29 mouse cellular contexts compared by ENCODE assay signal in the genomic region with DNA sequence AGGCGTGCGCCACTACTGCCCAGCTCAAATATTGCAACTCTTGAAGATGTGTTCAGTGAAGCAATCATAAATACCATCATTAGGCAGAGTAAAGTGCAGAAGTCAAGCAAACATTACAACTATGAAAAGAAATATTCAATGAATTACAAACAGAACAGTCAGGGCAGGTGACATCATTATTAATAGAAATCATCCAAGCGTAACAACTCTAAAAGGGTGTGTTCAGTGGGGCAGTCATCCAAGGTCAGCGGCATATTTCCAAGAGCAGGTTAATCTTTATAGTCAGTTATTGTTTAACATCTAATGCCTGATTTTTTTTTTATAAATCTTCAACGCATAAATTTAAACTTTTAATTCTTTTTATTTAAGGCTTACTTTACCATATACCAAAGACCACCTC. TPM values are rescaled to one million over a fixed set of nuclear protein-coding genes. Genes with fewer than 3 reads are reported as not detected.
A peak's percentile ranks its signal among the peaks of the same experiment; 100 is the strongest.
DNase-seq lines count a peak whose midpoint lies in the region; ATAC-seq and TF ChIP-seq lines count a peak whose summit lies in the region.
"Had no signal": no experiment of that assay in that cellular context is flagged by ENCODE, and none has a peak within 500 bp of the region (broad histone marks: within the 10 kb centered on the region; RNA-seq: fewer than 3 reads in every experiment).

No protein-coding gene starts in this region.

- DNase-seq in kidney, adult 11 months = peak; percentile 60
- peak; percentile 15 for DNase-seq in liver, postnatal 0 days
- no peak for DNase-seq in liver, embryonic 11.5 days (ENCODE audit: low spot score)
- DNase-seq in kidney, postnatal 25 days = peak; percentile 71 to 73
- no peak for DNase-seq in heart, postnatal 10 days
- DNase-seq in spleen, adult 12 weeks (ENCODE audit: low spot score) = no peak
- DNase-seq: adrenal gland, adult 2 months; adrenal gland, postnatal 36 days; cerebellum, adult 2 months; cerebellum, postnatal 14 days; gastrocnemius, postnatal 14 days; layer of hippocampus, postnatal 36 days; left cerebral cortex, postnatal 4 days; midbrain, embryonic 14.5 days; retina, postnatal 1 day; right cerebral cortex, postnatal 14 days; thymus, adult 18-20 months; thymus, postnatal 36 days had no signal

- intact Hi-C loops in heart, postnatal 10 days (cut with DNase I) = no loop called here

- H3K4me3 ChIP-seq in kidney, embryonic 16.5 days (ENCODE audit: low read length) = no peak overlapping the region
- H3K4me3 ChIP-seq in liver, postnatal 0 days (ENCODE audit: low read depth, low read length) = no peak overlapping the region
- H3K4me3 ChIP-seq in liver, embryonic 11.5 days (ENCODE audit: low read depth, low read length) = no peak overlapping the region
- no peak overlapping the region for H3K4me3 ChIP-seq in intestine, postnatal 0 days (ENCODE audit: low read depth, low read length)
- H3K4me3 ChIP-seq: embryonic facial prominence, embryonic 10.5 days; embryonic facial prominence, embryonic 15.5 days; forebrain, embryonic 13.5 days; liver, embryonic 15.5 days; lung, embryonic 15.5 days; stomach, embryonic 15.5 days had no signal

- no peaks in the 10 kb centered on the region; the same call in 1 of the 2 replicates for H3K4me1 ChIP-seq in kidney, embryonic 16.5 days (ENCODE audit: insufficient read depth, low read length)
- H3K4me1 ChIP-seq in liver, postnatal 0 days (ENCODE audit: insufficient read depth) = peaks cover 22% of the 10 kb centered on the region
- no peaks in the 10 kb centered on the region for H3K4me1 ChIP-seq in liver, embryonic 11.5 days (replicated peaks; ENCODE audit: control insufficient read depth, insufficient read depth, low read length)
- H3K4me1 ChIP-seq in intestine, postnatal 0 days (replicated peaks; ENCODE audit: control insufficient read depth, insufficient read depth, low read length) = peaks cover 2% of the 10 kb centered on the region; the same call in 1 of the 2 replicates
- H3K4me1 ChIP-seq: embryonic facial prominence, embryonic 10.5 days; embryonic facial prominence, embryonic 15.5 days; forebrain, embryonic 13.5 days; stomach, embryonic 15.5 days had no signal

- no peak overlapping the region for H3K4me2 ChIP-seq in kidney, embryonic 16.5 days (replicated peaks; ENCODE audit: low read depth, low read length)
- no peak overlapping the region for H3K4me2 ChIP-seq in liver, postnatal 0 days (ENCODE audit: low read depth, low read length)
- H3K4me2 ChIP-seq in liver, embryonic 11.5 days = no peak overlapping the region
- H3K4me2 ChIP-seq in intestine, postnatal 0 days (replicated peaks; ENCODE audit: low read depth) = no peak overlapping the region
- H3K4me2 ChIP-seq: embryonic facial prominence, embryonic 15.5 days; forebrain, embryonic 13.5 days; liver, embryonic 15.5 days; lung, embryonic 15.5 days; stomach, embryonic 15.5 days had no signal

- ATAC-seq in kidney, embryonic 16.5 days (ENCODE audit: low FRiP score, low TSS enrichment) = no peak
- peak; percentile 30 for ATAC-seq in liver, postnatal 0 days
- no peak for ATAC-seq in liver, embryonic 11.5 days (replicated peaks; ENCODE audit: low FRiP score)
- ATAC-seq in intestine, postnatal 0 days = peak; percentile 77
- ATAC-seq: activated CD4-positive, CD25-positive, alpha-beta regulatory T cell, adult 4 months; forebrain, embryonic 13.5 days; hindbrain, postnatal 0 days had no signal

- H3K36me3 ChIP-seq in kidney, embryonic 16.5 days (ENCODE audit: insufficient read depth, low read length) = peaks cover 3% of the 10 kb centered on the region; the same call in 1 of the 2 replicates
- H3K36me3 ChIP-seq in liver, postnatal 0 days (replicated peaks; ENCODE audit: insufficient read depth, low read length) = no peaks in the 10 kb centered on the region
- no peaks in the 10 kb centered on the region for H3K36me3 ChIP-seq in liver, embryonic 11.5 days (ENCODE audit: control insufficient read depth, insufficient read depth, low read length)
- no peaks in the 10 kb centered on the region for H3K36me3 ChIP-seq in intestine, postnatal 0 days (ENCODE audit: control insufficient read depth, insufficient read depth)
- H3K36me3 ChIP-seq: lung, embryonic 15.5 days; stomach, embryonic 15.5 days had no signal

- TF ChIP-seq CTCF in liver, postnatal 0 days (IDR thresholded peaks at IDR 0.05; ENCODE audit: low read depth) = no peak
- TF ChIP-seq CTCF in intestine, postnatal 0 days (IDR thresholded peaks at IDR 0.05; ENCODE audit: low read depth) = 0 out of 2 replicates have a peak, but pooled peaks have one; percentile 14

- 85% methylated on average over 5 of the region's 5 CpGs for WGBS in kidney, embryonic 16.5 days
- 73% methylated on average over 5 of the region's 5 CpGs for WGBS in liver, postnatal 0 days (ENCODE audit: insufficient replicate concordance)
- 96% methylated on average over 5 of the region's 5 CpGs for WGBS in liver, embryonic 11.5 days
- 44% methylated on average over 5 of the region's 5 CpGs for WGBS in intestine, postnatal 0 days

- H3K9me3 ChIP-seq in kidney, embryonic 16.5 days (ENCODE audit: low read length) = no peaks in the 10 kb centered on the region
- H3K9me3 ChIP-seq in liver, postnatal 0 days (ENCODE audit: low read length) = no peaks in the 10 kb centered on the region
- H3K9me3 ChIP-seq in liver, embryonic 11.5 days (ENCODE audit: control insufficient read depth, low read length) = no peaks in the 10 kb centered on the region
- no peaks in the 10 kb centered on the region for H3K9me3 ChIP-seq in intestine, postnatal 0 days (ENCODE audit: control insufficient read depth)
- H3K9me3 ChIP-seq: embryonic facial prominence, embryonic 10.5 days; embryonic facial prominence, embryonic 15.5 days; forebrain, embryonic 13.5 days; liver, embryonic 15.5 days; lung, embryonic 15.5 days; stomach, embryonic 15.5 days had no signal

- no peak overlapping the region for H3K27ac ChIP-seq in kidney, embryonic 16.5 days (ENCODE audit: low read length)
- peak overlapping the region; percentile 51; the same call in 1 of the 2 replicates for H3K27ac ChIP-seq in liver, postnatal 0 days (ENCODE audit: low read depth)
- no peak overlapping the region for H3K27ac ChIP-seq in liver, embryonic 11.5 days (ENCODE audit: low read depth, low read length)
- no peak overlapping the region for H3K27ac ChIP-seq in intestine, postnatal 0 days (ENCODE audit: low read depth, low read length)
- H3K27ac ChIP-seq: embryonic facial prominence, embryonic 10.5 days; embryonic facial prominence, embryonic 15.5 days; forebrain, embryonic 13.5 days; hindbrain, postnatal 0 days; liver, embryonic 15.5 days; lung, embryonic 15.5 days; stomach, embryonic 15.5 days had no signal

- H3K9ac ChIP-seq in kidney, embryonic 16.5 days (replicated peaks; ENCODE audit: low read length) = no peak overlapping the region
- no peak overlapping the region for H3K9ac ChIP-seq in liver, postnatal 0 days (replicated peaks)
- no peak overlapping the region for H3K9ac ChIP-seq in liver, embryonic 11.5 days (ENCODE audit: low read depth, low read length)
- H3K9ac ChIP-seq in intestine, postnatal 0 days (ENCODE audit: low read depth, low read length) = no peak overlapping the region
- H3K9ac ChIP-seq: embryonic facial prominence, embryonic 15.5 days; forebrain, embryonic 13.5 days; liver, embryonic 15.5 days; lung, embryonic 15.5 days; stomach, embryonic 15.5 days had no signal

- peak; percentile 43; the same call in 1 of the 2 replicates for TF ChIP-seq EP300 in liver, postnatal 0 days (IDR thresholded peaks at IDR 0.05; ENCODE audit: low read depth)

- H3K27me3 ChIP-seq in kidney, embryonic 16.5 days (ENCODE audit: insufficient read depth, low read length) = no peaks in the 10 kb centered on the region
- H3K27me3 ChIP-seq in liver, postnatal 0 days (ENCODE audit: insufficient read depth, low read length) = no peaks in the 10 kb centered on the region
- H3K27me3 ChIP-seq in liver, embryonic 11.5 days (replicated peaks; ENCODE audit: control insufficient read depth, insufficient read depth, low read length) = no peaks in the 10 kb centered on the region
- no peaks in the 10 kb centered on the region for H3K27me3 ChIP-seq in intestine, postnatal 0 days (replicated peaks; ENCODE audit: control insufficient read depth, insufficient read depth, low read length)
- H3K27me3 ChIP-seq: CH12.LX; embryonic facial prominence, embryonic 15.5 days; forebrain, embryonic 13.5 days; liver, embryonic 15.5 days; lung, embryonic 15.5 days; stomach, embryonic 15.5 days had no signal

RNA-seq across cellular contexts. Expression of a gene that starts 5.0 kb away (rescaled TPM):
- 9.1 and 9.4 TPM in 2 replicates for polyA plus RNA-seq in kidney, embryonic 16.5 days (2015; fragmentation: Nextera tagmentation; extraction: Ambion mirVana)
- 221 and 241 TPM in 2 replicates for polyA plus RNA-seq in liver, postnatal 0 days (2015; fragmentation: Nextera tagmentation; extraction: Ambion mirVana)
- 0.14 and 0.44 TPM in 2 replicates for polyA plus RNA-seq in liver, embryonic 11.5 days (2014; fragmentation: Nextera tagmentation; extraction: Ambion mirVana)
- polyA plus RNA-seq in intestine, postnatal 0 days (2015; fragmentation: Nextera tagmentation; extraction: Ambion mirVana) = 6.8 and 8.2 TPM in 2 replicates
- total RNA-seq in heart, postnatal 10 days (2021) = 10 to 100 TPM; 12.0 to 32.5 TPM

RNA-seq across cellular contexts. Expression of a gene that starts 14.0 kb away (rescaled TPM):
- 119 and 122 TPM in 2 replicates for polyA plus RNA-seq in kidney, embryonic 16.5 days (2015; fragmentation: Nextera tagmentation; extraction: Ambion mirVana)
- polyA plus RNA-seq in liver, postnatal 0 days (2015; fragmentation: Nextera tagmentation; extraction: Ambion mirVana) = 86.5 and 93.5 TPM in 2 replicates
- polyA plus RNA-seq in liver, embryonic 11.5 days (2014; fragmentation: Nextera tagmentation; extraction: Ambion mirVana) = 210 and 217 TPM in 2 replicates
- polyA plus RNA-seq in intestine, postnatal 0 days (2015; fragmentation: Nextera tagmentation; extraction: Ambion mirVana) = 80.4 and 98.2 TPM in 2 replicates
- total RNA-seq in heart, postnatal 10 days (2021) = 10 to 100 TPM; 50.7 to 59.8 TPM

RNA-seq across cellular contexts. Expression of a gene that starts 14.4 kb away (rescaled TPM):
- 9.5 and 12.3 TPM in 2 replicates for polyA plus RNA-seq in kidney, embryonic 16.5 days (2015; fragmentation: Nextera tagmentation; extraction: Ambion mirVana)
- polyA plus RNA-seq in liver, postnatal 0 days (2015; fragmentation: Nextera tagmentation; extraction: Ambion mirVana) = 2.6 and 3.7 TPM in 2 replicates
- 6.6 and 7.7 TPM in 2 replicates for polyA plus RNA-seq in liver, embryonic 11.5 days (2014; fragmentation: Nextera tagmentation; extraction: Ambion mirVana)
- 4.8 and 5.5 TPM in 2 replicates for polyA plus RNA-seq in intestine, postnatal 0 days (2015; fragmentation: Nextera tagmentation; extraction: Ambion mirVana)
- 1 to 10 TPM; 6.1 to 8.0 TPM for total RNA-seq in heart, postnatal 10 days (2021)

RNA-seq across cellular contexts. Expression of a gene that starts 26.4 kb away (rescaled TPM):
- polyA plus RNA-seq in kidney, embryonic 16.5 days (2015; fragmentation: Nextera tagmentation; extraction: Ambion mirVana) = 17.5 and 19.7 TPM in 2 replicates
- 121 and 130 TPM in 2 replicates for polyA plus RNA-seq in liver, postnatal 0 days (2015; fragmentation: Nextera tagmentation; extraction: Ambion mirVana)
- polyA plus RNA-seq in liver, embryonic 11.5 days (2014; fragmentation: Nextera tagmentation; extraction: Ambion mirVana) = 94.0 and 94.9 TPM in 2 replicates
- 21.5 TPM in 2 replicates for polyA plus RNA-seq in intestine, postnatal 0 days (2015; fragmentation: Nextera tagmentation; extraction: Ambion mirVana)
- total RNA-seq in heart, postnatal 10 days (2021) = 10 to 100 TPM; 12.7 to 14.6 TPM

RNA-seq across cellular contexts. Expression of a gene that starts 32.1 kb away (rescaled TPM):
- polyA plus RNA-seq in kidney, embryonic 16.5 days (2015; fragmentation: Nextera tagmentation; extraction: Ambion mirVana) = 50.7 and 57.2 TPM in 2 replicates
- 22.7 and 22.8 TPM in 2 replicates for polyA plus RNA-seq in liver, postnatal 0 days (2015; fragmentation: Nextera tagmentation; extraction: Ambion mirVana)
- 53.7 and 64.5 TPM in 2 replicates for polyA plus RNA-seq in liver, embryonic 11.5 days (2014; fragmentation: Nextera tagmentation; extraction: Ambion mirVana)
- 21.7 and 25.8 TPM in 2 replicates for polyA plus RNA-seq in intestine, postnatal 0 days (2015; fragmentation: Nextera tagmentation; extraction: Ambion mirVana)
- total RNA-seq in heart, postnatal 10 days (2021) = 10 to 100 TPM; 26.0 to 32.0 TPM

Comparison
In these comparisons a context has a peak if more than half of its experiments do, and no peak if none do; other contexts are left out.
1. DNase-seq: peak in kidney, adult 11 months (single experiment), liver, postnatal 0 days (single experiment) and kidney, postnatal 25 days (2 of 2); none in liver, embryonic 11.5 days (single experiment), heart, postnatal 10 days (0 of 2) and spleen, adult 12 weeks (single experiment).
2. ATAC-seq: peak in liver, postnatal 0 days (single experiment) and intestine, postnatal 0 days (single experiment); none in kidney, embryonic 16.5 days (single experiment) and liver, embryonic 11.5 days (single experiment).
3. RNA of a gene that starts 5.0 kb away (polyA plus RNA-seq): 221 to 241 TPM in liver, postnatal 0 days; 9.1 to 9.4 TPM in kidney, embryonic 16.5 days, 6.8 to 8.2 TPM in intestine, postnatal 0 days and 0.14 to 0.44 TPM in liver, embryonic 11.5 days; every median in the first group is over 10 times any median in the second.